Mouse (Mus musculus) regulatory T cell (primary cell): ENCODE measurements around the gene AA467197.

Experiments used
- in situ Hi-C: fragments of 300-600 bp; cut with MboI, MseI; formaldehyde crosslinking; loops from one replicate; pipeline ENCODE4 v1.15.1; 2025; ENCODE audit warnings: high pct_unique_total_duplicates

The AA467197 gene

DNA sequence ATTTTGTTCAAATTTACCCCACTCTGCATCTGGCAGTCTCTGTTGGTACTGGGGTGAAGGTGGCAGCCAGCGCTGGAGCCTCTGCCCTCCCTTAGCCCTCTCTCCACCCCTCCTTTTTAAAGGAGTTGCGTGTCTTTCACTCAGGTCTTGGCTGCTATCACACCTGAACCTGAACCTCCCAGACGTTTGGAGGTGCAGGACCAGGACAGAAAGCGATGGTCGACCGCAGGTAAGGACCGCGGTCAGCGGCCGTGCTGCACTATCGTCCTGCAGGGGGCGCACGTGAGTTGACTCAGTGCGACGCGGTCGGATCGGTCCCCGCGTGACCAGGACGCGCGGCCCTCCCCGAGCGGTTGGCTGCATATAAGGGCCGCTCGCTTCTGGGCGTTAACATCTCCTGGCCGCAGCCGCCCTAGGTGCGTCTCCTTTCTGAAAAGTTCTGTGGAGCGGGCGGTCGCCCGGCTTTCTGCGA, 776 bp downstream of the AA467197 start:
- in situ Hi-C loops: loop anchor here (5.0 to 10.0 kb wide), 2 partner anchors 77 to 115 kb away; no protein-coding TSS in a partner anchor

GRCm38 (mm10) chr2:122638029-122638428, 1.2 kb downstream of the AA467197 start:
- in situ Hi-C loops: loop anchor here (5.0 to 10.0 kb wide), 2 partner anchors 77 to 114 kb away; no protein-coding TSS in a partner anchor

DNA sequence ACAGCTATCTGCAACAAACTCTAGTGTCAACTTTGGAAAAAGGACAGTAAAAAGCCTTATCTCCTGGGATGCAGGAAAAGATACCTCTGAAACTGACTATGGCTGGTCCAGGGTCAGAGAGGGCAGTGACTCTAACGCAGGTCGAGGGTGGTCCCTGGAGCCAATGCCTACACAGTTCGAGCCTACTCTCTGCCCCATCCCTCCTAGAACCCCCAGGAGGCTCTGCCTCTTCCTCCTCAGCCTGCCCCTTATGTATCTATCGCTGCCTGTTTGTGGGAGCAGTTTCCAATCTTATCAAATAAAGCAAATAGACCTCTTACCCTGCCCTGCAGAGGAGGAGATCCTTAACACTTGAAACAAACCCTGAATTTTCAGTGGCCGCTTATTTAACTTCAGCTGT, 1.9 kb downstream of the AA467197 start:
- in situ Hi-C loops: loop anchor here (5.0 to 10.0 kb wide), 2 partner anchors 76 to 114 kb away; no protein-coding TSS in a partner anchor

DNA sequence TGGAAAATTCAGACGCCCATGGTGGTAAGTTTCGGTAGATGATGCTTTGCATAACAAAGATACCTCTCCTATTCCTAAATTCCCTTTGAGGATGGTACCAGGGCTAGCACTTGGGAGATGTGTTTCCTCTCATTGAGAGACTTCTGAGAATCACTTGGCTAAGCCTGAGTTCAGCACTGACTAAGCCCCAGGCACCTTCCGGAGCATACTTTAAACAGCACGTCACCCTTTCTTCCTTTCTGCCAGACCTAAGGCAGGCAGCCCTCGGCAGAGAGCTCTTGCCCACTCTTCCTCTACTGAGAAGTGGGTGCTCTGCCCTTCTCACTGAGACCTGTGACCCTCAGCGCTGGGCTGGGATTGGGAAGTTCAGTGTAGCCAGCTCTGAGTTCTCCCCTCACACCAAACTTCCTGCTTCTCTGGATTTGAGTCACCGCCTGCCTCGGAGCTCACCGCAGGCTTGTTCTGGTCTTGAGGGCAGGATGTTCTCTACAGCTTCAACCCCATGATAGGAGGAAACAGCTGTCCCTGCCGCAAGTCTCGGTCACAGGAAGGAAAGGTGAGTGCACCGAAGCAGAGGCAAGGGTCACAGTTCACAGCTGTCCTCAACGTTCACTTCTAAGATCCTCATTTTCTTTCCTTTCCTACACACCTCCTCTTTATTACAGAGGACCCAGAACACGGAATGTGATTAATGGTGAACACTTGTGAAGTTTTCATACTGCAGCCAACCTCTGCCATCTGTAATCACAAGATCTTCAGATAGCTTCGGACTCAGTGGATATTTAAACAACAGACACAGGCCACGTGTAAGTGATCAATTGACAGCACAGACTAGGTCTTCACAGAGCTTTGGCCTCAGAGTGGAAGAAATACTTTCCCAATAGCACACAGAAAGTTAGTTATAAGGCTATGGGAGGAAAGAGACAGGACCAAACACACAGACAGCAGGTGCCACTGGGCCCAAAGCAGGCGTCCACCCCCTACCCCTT, 15.6 kb downstream of the AA467197 start:
- in situ Hi-C loops: no loop called here

GRCm38 (mm10) chr2:122656052-122656451, 19.3 kb downstream of the AA467197 start:
- in situ Hi-C loops: no loop called here

DNA sequence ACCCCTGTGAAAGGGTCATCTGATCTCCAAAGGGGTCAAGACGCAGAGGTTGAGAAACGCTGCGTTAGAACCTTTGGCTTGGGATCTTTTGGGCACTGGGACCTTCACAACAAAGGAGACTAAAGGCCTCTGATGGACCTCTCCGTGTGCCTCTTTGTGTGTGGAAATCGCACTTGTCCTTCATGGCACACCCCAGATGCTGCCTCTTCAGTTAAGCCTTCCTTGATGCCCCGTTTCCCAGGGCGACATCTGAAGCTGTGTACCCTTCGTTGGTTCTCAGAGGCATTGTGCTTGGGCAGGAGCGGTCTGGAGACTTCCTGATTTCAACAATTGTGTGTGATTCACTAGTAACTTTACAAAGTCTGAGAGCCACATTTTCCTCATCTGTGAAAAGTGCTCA, 20.0 kb downstream of the AA467197 start:
- in situ Hi-C loops: no loop called here

DNA sequence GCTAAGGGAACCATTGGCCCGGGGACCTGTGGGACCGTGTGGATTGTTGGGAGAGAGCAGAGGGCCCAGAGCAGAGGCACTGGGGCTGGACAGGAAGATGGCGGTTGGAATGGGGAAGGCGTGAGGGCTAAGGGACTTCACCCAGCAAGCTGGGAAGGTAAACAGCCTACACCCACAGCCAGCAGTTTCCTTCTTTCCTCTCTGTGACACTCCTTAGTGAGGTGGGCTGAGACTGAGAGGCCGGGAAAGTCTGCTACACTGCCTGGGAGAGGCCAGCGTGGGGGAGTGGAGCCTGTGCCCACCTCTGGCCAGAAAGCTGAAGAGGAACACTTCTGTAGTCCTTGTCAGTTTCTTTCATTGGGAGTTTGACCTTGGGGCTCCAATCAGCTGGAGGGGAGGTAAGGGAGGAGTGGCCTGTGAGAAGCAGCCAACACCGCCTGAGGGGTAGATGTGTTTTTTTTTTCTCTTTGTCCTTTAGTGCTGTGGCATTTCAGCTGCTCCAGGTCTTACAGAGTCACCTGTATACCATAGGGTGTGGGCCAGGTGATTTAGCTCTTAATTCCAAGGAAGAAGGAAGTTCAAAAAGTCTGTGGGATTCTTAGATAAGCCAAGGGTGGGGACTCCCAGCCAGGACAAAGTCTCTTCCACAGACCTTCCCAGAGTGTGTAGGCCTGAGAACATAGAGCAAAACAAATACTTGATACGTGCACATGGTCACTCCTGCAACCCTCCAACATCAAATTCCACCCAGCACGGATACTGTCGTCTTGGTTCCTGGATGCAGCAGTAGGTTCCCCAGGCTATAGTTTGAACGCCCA, 21.1 kb downstream of the AA467197 start:
- in situ Hi-C loops: no loop called here

GRCm38 (mm10) chr2:122659825-122660224, 23.0 kb downstream of the AA467197 start:
- in situ Hi-C loops: no loop called here

- in situ Hi-C loops: loop anchor here (5.0 kb wide), 2 partner anchors 33 to 92 kb away; no protein-coding TSS in a partner anchor
Measured at GRCm38 (mm10) chr2:122665253-122665972, 28.6 kb downstream of the AA467197 start.

- in situ Hi-C loops: loop anchor here (5.0 kb wide), 2 partner anchors 34 to 91 kb away; no protein-coding TSS in a partner anchor
Measured at GRCm38 (mm10) chr2:122665973-122666875, 29.4 kb downstream of the AA467197 start.

- in situ Hi-C loops: loop anchor here (5.0 kb wide), 2 partner anchors 36 to 89 kb away; no protein-coding TSS in a partner anchor
Measured at GRCm38 (mm10) chr2:122667856-122668255, 31.1 kb downstream of the AA467197 start.

GRCm38 (mm10) chr2:122671714-122672113, 34.9 kb downstream of the AA467197 start:
- in situ Hi-C loops: loop anchor here (5.0 kb wide), 1 partner anchor 99 kb away; no protein-coding TSS in a partner anchor

- in situ Hi-C loops: loop anchor here (5.0 kb wide), 1 partner anchor 101 kb away; no protein-coding TSS in a partner anchor
Measured at GRCm38 (mm10) chr2:122672841-122673240, 36.1 kb downstream of the AA467197 start.

GRCm38 (mm10) chr2:122675126-122675525, 38.3 kb downstream of the AA467197 start:
- in situ Hi-C loops: no loop called here

DNA sequence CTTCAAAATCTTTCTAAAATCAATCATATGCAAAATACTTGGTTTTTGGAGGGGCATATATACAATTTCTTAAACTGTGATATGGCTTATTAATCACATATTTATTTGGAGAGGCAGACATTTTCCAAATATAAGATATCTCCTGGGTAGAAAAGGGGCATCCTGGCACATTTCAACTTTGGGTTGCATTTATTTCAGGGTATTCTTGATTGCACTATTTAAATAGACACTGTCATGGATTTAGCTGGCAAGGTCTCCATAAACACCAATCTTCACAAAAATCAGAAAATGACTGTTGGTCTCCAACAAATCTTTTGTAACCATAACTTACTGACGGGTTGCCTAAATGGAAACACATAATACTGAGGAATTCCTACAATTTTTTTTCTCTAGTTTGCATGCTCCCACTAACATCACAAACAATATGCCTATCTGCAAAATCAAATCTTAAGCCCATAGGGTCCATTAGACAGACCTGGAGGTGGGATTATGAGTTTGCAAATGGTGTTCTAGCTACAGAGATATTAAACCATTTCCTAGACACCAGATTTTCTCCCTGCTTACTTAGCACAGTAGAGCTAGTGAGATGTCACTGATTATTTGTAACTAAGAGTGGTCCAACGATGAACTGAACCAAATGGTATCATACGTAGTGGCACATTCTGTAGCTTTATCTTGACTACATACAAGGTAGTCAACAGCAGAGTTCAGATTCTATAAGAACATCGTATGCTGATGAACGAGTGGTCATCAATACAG, 44.8 kb downstream of the AA467197 start:
- in situ Hi-C loops: no loop called here

GRCm38 (mm10) chr2:122682520-122682919, 45.7 kb downstream of the AA467197 start:
- in situ Hi-C loops: no loop called here

DNA sequence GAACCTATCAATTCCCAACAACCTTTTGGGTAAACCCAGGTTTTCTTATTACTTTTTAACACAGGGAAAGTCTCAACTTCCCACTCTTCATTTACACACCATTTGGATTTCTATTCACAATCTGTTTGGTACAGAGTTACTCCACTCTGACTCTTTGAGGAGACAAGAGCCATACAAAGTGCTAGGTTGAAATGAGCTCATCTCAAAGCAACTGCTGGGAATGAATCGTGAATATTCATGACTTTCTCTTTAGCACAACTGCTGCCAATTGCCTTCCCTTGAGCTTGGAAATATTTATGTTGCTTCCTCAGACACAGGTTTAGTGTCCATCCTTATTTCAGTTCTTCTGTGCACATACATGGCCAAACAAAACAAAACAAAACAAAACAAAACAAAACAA, 46.9 kb downstream of the AA467197 start:
- in situ Hi-C loops: no loop called here

DNA sequence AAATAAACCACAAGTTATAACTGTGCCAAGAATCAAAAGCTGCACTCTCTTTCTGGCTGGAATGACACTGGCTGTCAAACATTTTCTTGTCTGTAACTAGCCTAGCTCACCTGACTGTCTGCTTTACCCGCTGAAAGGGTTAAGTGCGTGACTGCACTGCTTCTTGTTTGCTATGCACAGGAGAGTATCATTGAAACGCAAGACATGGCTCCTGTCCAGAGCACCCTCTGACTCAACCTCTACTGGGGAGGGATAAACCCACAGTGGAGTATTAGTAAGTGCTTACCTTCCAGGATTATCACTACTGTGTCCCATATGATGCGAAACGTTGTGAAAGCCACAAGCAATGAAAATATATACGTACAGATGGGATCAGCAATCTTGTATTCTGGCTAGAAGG, 49.9 kb downstream of the AA467197 start:
- in situ Hi-C loops: no loop called here
